Mouse (Mus musculus) lung, embryonic 16.5 days (tissue): ENCODE data around the gene Zfp414. TPM values are rescaled to one million over a fixed set of nuclear protein-coding genes. Genes with fewer than 3 reads are reported as not detected.

ENCODE experiments used
- ATAC-seq: fragments of 200-750 bp; cut with Nextera tagmentation; 2 replicates; pipeline ENCODE4 v1.8.0; 2017; ENCODE audit warnings: low read depth, mild to moderate bottlenecking, moderate library complexity
- H3K27ac ChIP-seq: fragments of 300-500 bp; sonication (generic); 2 replicates; pipeline ENCODE4 v1.5.1; 2014; ENCODE audit warnings: mild to moderate bottlenecking, control low read depth, low read length
- H3K27me3 ChIP-seq: fragments of 300-500 bp; sonication (generic); 2 replicates; pipeline ENCODE4 v1.6.1; 2014; ENCODE audit warnings: low read depth, low read length, mixed read lengths; ENCODE audit not compliant: control insufficient read depth, insufficient read depth
- H3K36me3 ChIP-seq: fragments of 300-500 bp; sonication (generic); 2 replicates; pipeline ENCODE4 v1.6.1; 2014; ENCODE audit warnings: low read length; ENCODE audit not compliant: control insufficient read depth, insufficient read depth
- H3K4me1 ChIP-seq: fragments of 300-500 bp; sonication (generic); replicated peaks from 2 replicates; pipeline ENCODE4 v1.6.1; 2014; ENCODE audit warnings: low read length, mixed read lengths; ENCODE audit not compliant: control insufficient read depth, insufficient read depth
- H3K4me2 ChIP-seq: fragments of 300-500 bp; sonication (generic); 2 replicates; pipeline ENCODE4 v1.6.1; 2014; ENCODE audit warnings: low read depth, low read length, control low read depth
- H3K4me3 ChIP-seq: fragments of 300-500 bp; sonication (generic); 2 replicates; pipeline ENCODE4 v1.5.1; 2014; ENCODE audit warnings: mild to moderate bottlenecking, low read length, control low read depth
- H3K9ac ChIP-seq: fragments of 300-500 bp; sonication (generic); 2 replicates; pipeline ENCODE4 v1.6.1; 2014; ENCODE audit warnings: low read length, control low read depth
- H3K9me3 ChIP-seq: fragments of 300-500 bp; sonication (generic); 2 replicates; pipeline ENCODE4 v1.6.1; 2016; ENCODE audit warnings: low read length; ENCODE audit not compliant: control insufficient read depth
- WGBS: fragments of 180-500 bp; shearing (Covaris S2); extraction: QIAGEN DNeasy Blood & Tissue Kit; methylation state at CpG from one replicate; pipeline ENCODE4 v1.1.7; 2014; 5-methylcytosine and 5-hydroxymethylcytosine counted together
- polyA plus RNA-seq: library from polyadenylated mRNA; unstranded; fragments of >200 nt; fragmentation: Nextera tagmentation; extraction: Ambion mirVana; gene quantifications from 2 replicates; pipeline ENCODE4 v1.2.1, GENCODE M21; 2015

Gene Zfp414
- 53.0 and 56.2 TPM in 2 replicates for polyA plus RNA-seq

DNA sequence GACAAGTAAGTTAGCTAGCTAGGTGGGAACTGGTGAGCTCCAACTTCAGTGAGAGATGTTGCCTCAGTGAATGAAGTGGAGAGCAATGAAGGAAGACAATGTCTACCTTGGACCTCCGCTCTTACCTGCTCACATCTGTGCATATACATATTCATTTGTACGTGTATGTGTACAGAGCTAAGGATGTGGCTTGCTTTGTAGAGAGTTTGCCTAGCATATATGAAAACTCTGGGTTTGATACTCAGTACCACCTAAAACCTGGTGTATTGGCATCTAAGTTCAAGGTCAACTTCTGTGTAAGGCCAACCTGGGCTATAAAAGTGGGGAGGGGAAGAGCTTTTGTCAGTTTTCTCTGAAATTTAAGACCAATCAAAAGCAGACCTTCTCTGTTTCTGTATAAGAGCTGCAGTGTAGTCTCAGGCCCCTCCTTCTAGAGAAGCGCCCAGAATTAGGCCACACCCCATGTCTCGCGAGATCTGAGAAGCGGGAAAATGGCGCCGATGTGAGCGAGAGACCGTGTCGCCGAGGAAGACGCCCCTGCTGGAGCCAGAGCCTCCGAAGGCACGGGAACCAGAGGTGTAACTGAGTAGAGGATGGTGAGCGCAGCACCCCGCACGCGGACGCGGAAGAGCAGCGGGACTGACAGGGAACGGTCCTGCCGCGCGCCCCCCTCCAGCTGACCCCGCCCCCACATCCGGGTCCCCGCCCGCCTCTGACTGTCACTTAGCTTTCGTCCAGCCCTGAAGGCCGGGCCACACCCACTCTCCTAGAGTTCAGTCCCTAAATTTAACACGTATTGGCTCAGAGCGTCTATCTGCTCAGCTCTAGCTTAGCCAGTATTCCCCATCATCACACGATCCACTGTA, at the start of gene Zfp414:
Gene Zfp414 (plus strand): TSS at position 470 of the 866 bp plus-strand sequence.
- H3K9ac ChIP-seq: peak within 1 kb of the TSS; percentile 78
- WGBS: 3% methylated on average over 34 of the region's 35 CpGs
- H3K27ac ChIP-seq: peak within 1 kb of the TSS; percentile 95
- peak; percentile 99 for ATAC-seq
- H3K27me3 ChIP-seq: no peaks in the 10 kb centered on the region
- peak within 1 kb of the TSS; percentile 58 for H3K4me3 ChIP-seq
- H3K36me3 ChIP-seq: peaks cover 4% of the 10 kb centered on the region; the same call in 1 of the 2 replicates
- peaks cover 10% of the 10 kb centered on the region for H3K4me1 ChIP-seq
- no peaks in the 10 kb centered on the region for H3K9me3 ChIP-seq
- peak within 1 kb of the TSS; percentile 74 for H3K4me2 ChIP-seq

DNA sequence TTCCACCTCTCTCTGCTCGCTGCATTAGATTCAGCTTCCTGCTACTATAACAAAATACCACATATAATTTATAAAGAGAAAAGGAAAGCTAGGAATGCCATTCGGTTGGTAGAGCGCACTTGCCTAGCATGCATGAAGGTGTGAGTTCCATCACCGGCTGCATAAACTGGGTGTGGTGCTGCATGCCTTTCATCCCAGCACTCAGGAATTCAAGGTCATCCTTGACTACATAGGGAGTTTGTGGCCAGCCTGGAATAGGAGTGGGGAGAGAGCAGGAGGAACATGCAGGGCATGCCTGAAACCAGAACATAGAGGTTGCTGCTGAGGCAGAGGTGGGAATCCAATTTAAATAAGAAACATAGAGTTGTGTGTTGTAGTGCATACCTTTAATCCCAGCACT, 44.8 kb upstream of the Zfp414 start:
- Histone ChIP-seq H3K27ac (no peak overlapping the region), H3K9me3 (no peaks in the 10 kb centered on the region), H3K4me3 (no peak overlapping the region), H3K4me1 (no peaks in the 10 kb centered on the region), H3K36me3 (no peaks in the 10 kb centered on the region), H3K4me2 (no peak overlapping the region), H3K9ac (no peak overlapping the region), H3K27me3 (no peaks in the 10 kb centered on the region)
- ATAC-seq: no peak
- WGBS: 73% methylated on average over 4 of the region's 4 CpGs

DNA sequence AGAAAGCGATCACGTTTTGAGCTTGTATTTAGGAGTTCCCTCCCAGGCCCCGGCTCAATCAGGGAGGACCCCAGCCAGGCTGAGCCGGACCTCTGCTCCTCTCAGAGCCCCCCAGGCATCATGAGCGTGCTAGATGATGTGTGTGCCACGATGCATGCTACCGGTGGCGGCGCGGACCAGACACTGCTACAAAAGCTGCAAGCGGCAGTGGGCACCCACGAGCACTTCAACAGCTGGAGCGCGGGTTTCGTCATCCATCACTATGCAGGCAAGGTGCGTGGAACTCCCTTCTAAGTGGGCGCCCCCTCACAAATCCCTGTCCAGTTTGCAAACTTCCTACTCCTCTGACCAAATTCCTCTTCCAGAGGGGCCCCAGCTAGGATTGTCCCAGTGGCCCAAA, 42.9 kb upstream of the Zfp414 start:
- Histone ChIP-seq H3K9me3 (no peaks in the 10 kb centered on the region), H3K9ac (no peak overlapping the region), H3K36me3 (no peaks in the 10 kb centered on the region), H3K27ac (no peak overlapping the region), H3K4me1 (no peaks in the 10 kb centered on the region), H3K27me3 (no peaks in the 10 kb centered on the region), H3K4me3 (no peak overlapping the region), H3K4me2 (no peak overlapping the region)
- WGBS: 66% methylated on average over 17 of the region's 17 CpGs
- no peak for ATAC-seq

DNA sequence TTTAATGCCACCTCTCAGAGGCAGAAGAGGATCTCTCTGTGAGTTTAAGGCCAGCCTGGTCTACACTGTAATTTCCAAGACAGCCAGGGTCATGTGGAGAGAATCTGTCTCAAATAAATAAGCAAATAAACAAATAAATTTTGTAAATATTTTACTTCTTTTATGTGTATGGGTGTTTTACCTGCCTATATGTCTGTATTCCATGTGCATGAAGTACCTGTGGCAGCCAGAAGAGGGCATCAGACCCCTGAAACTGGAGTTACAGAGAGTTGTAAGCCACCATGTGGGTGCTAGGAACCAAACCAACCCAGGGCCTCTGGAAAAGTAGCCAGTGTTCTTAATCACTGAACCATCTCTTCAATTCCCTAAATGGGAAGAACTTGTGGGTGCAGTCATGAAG, 31.6 kb upstream of the Zfp414 start:
- Histone ChIP-seq H3K9me3 (peaks cover 9% of the 10 kb centered on the region), H3K4me1 (no peaks in the 10 kb centered on the region), H3K36me3 (no peaks in the 10 kb centered on the region), H3K4me2 (no peak overlapping the region), H3K27ac (no peak overlapping the region), H3K27me3 (no peaks in the 10 kb centered on the region), H3K9ac (no peak overlapping the region), H3K4me3 (no peak overlapping the region)
- no peak for ATAC-seq

DNA sequence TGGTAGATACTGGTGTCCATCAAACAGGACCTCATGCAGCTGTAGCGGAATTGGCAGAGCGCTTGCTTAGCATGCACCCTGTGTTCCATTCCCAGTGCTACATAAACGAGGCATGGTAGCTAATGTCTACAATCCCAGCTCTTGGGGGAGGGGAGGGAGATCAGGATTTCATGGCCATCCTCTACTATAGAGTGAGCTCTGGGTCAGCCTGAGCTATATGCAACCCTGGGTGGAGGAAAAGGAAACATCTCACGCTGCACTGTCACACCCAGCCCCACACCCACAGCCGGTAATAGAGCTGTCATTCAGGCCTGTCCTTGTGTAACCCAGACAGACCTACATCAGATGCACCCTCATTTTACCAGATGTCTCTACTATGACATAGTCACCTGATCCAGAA, 30.4 kb upstream of the Zfp414 start:
- Histone ChIP-seq H3K4me3 (no peak overlapping the region), H3K4me2 (no peak overlapping the region), H3K4me1 (no peaks in the 10 kb centered on the region), H3K27ac (no peak overlapping the region), H3K9ac (no peak overlapping the region), H3K36me3 (no peaks in the 10 kb centered on the region), H3K27me3 (no peaks in the 10 kb centered on the region), H3K9me3 (peaks cover 9% of the 10 kb centered on the region)
- no peak for ATAC-seq
- 84% methylated on average over 5 of the region's 5 CpGs for WGBS

GRCm38 (mm10) chr17:33599836-33600475, 28.9 kb upstream of the Zfp414 start:
- no peak overlapping the region for H3K27ac ChIP-seq
- WGBS: 80% methylated on average over 8 of the region's 8 CpGs
- ATAC-seq: no peak
- no peak overlapping the region for H3K4me2 ChIP-seq
- H3K36me3 ChIP-seq: no peaks in the 10 kb centered on the region
- H3K9ac ChIP-seq: no peak overlapping the region
- no peak overlapping the region for H3K4me3 ChIP-seq
- peaks cover 9% of the 10 kb centered on the region for H3K9me3 ChIP-seq
- H3K27me3 ChIP-seq: no peaks in the 10 kb centered on the region
- H3K4me1 ChIP-seq: no peaks in the 10 kb centered on the region

- Histone ChIP-seq H3K27me3 (no peaks in the 10 kb centered on the region), H3K4me3 (no peak overlapping the region), H3K9ac (no peak overlapping the region), H3K36me3 (no peaks in the 10 kb centered on the region), H3K4me2 (no peak overlapping the region), H3K4me1 (no peaks in the 10 kb centered on the region), H3K9me3 (peaks cover 9% of the 10 kb centered on the region), H3K27ac (no peak overlapping the region)
- no peak for ATAC-seq
- WGBS: 65% methylated on average over 3 of the region's 3 CpGs
Measured at GRCm38 (mm10) chr17:33600831-33601230, 28.1 kb upstream of the Zfp414 start.

DNA sequence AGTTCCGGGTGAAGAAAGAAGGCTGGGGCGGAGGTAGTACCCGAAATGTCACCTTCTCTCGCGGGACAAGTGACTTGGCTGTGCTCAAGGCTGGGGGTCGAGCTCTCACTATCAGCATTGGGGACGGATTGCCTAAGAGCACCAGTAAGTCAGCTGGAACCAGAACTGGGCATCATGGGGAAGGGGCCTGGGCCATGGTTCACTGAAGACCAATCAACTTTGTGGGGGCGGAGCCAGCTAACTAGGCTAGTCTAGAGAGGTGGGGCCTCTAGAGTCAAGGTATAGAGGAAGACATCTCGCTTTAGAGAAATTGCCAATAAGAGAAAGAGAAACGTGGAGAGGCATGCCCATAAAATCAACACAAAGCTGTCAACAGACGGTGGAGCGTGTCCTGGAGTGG, 26.9 kb upstream of the Zfp414 start:
- no peaks in the 10 kb centered on the region for H3K4me1 ChIP-seq
- ATAC-seq: no peak
- no peaks in the 10 kb centered on the region for H3K27me3 ChIP-seq
- no peaks in the 10 kb centered on the region for H3K36me3 ChIP-seq
- 79% methylated on average over 12 of the region's 12 CpGs for WGBS
- H3K4me3 ChIP-seq: no peak overlapping the region
- no peak overlapping the region for H3K9ac ChIP-seq
- H3K27ac ChIP-seq: no peak overlapping the region
- peaks cover 9% of the 10 kb centered on the region for H3K9me3 ChIP-seq
- H3K4me2 ChIP-seq: no peak overlapping the region

DNA sequence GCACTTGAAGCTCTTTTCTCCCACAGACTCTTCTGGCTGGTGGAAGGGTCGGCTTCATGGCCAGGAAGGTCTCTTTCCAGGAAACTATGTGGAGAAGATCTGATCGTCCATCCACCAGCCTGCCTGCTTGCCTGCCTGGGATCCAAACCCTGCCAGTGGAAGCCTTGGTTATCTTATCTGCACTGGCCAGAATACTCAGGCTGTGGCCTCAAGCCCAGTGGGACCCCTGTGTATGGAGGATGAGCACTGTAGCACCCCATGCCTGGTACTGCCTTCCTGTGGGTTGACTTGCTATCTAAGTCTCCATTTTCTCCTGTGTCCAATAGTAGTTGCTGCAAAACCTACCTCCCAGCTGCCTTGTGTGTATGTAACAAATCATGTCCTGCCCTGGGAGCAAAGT, 21.6 kb upstream of the Zfp414 start:
- H3K9me3 ChIP-seq: no peaks in the 10 kb centered on the region
- H3K4me3 ChIP-seq: no peak overlapping the region
- 76% methylated on average over 2 of the region's 2 CpGs for WGBS
- no peak for ATAC-seq
- no peaks in the 10 kb centered on the region for H3K4me1 ChIP-seq
- no peaks in the 10 kb centered on the region for H3K27me3 ChIP-seq
- no peak overlapping the region for H3K9ac ChIP-seq
- no peak overlapping the region for H3K27ac ChIP-seq
- H3K36me3 ChIP-seq: no peaks in the 10 kb centered on the region
- no peak overlapping the region for H3K4me2 ChIP-seq
